Mouse (Mus musculus) heart, adult 2 months (tissue): ENCODE measurements at regions not wholly inside any gene's neighbourhood (a gene's known extent, or its start where the extent isn't known, plus 50 kb on each side); places are given as distances from the start of the nearest gene placed in this dataset.
A peak's percentile ranks its signal among the peaks of the same experiment; 100 is the strongest.

ENCODE experiments used
- DNase-seq, 2 experiments: peaks; one replicate each; pipeline ENCODE4 v3.0.0; 2021
- H3K27ac ChIP-seq: fragments of 200-600 bp; 2 replicates; pipeline ENCODE4 v1.8.1; 2022
- H3K27me3 ChIP-seq: fragments of 200-500 bp; 2 replicates; pipeline ENCODE4 v1.6.1; 2012; ENCODE audit warnings: mild to moderate bottlenecking, low read length, inconsistent platforms, mixed read lengths; ENCODE audit not compliant: control insufficient read depth, insufficient read depth
- H3K36me3 ChIP-seq: fragments of 200-500 bp; 2 replicates; pipeline ENCODE4 v1.6.1; 2012; ENCODE audit warnings: low read length, inconsistent platforms; ENCODE audit not compliant: control insufficient read depth, insufficient read depth
- H3K4me1 ChIP-seq: fragments of 200-500 bp; 2 replicates; pipeline ENCODE4 v1.6.1; 2011; ENCODE audit warnings: low read length; ENCODE audit not compliant: control insufficient read depth, insufficient read depth
- H3K4me3 ChIP-seq: fragments of 200-600 bp; 2 replicates; pipeline ENCODE4 v1.8.1; 2022
- H3K79me2 ChIP-seq: fragments of 200-500 bp; replicated peaks from 2 replicates; pipeline ENCODE4 v1.6.1; 2012; ENCODE audit warnings: mild to moderate bottlenecking, inconsistent platforms, low read length, moderate library complexity, mixed read lengths; ENCODE audit not compliant: control insufficient read depth, insufficient read depth
- H3K9ac ChIP-seq: fragments of 200-500 bp; 2 replicates; pipeline ENCODE4 v1.6.1; 2012; ENCODE audit warnings: low read depth, mild to moderate bottlenecking, control low read depth, inconsistent platforms, low read length, mixed read lengths
- CTCF ChIP-seq: fragments of 200-600 bp; IDR thresholded peaks from 2 replicates; pipeline ENCODE4 v1.8.1; 2022; ENCODE audit warnings: antibody characterized with exemption, mild to moderate bottlenecking, moderate library complexity
- EP300 ChIP-seq: fragments of 200-500 bp; IDR thresholded peaks from 2 replicates; pipeline ENCODE4 v1.6.1; 2011; ENCODE audit warnings: low read depth, low read length, control low read depth; ENCODE audit not compliant: insufficient read depth
- POLR2A ChIP-seq: fragments of 200-500 bp; IDR thresholded peaks from 2 replicates; pipeline ENCODE4 v1.6.1; 2011; ENCODE audit warnings: mild to moderate bottlenecking, low read depth, low read length, control low read depth; ENCODE audit not compliant: insufficient read depth
- WGBS: fragments of 180-500 bp; shearing (Covaris S2); methylation state at CpG from one replicate; pipeline ENCODE4 v1.1.7; 2018; 5-methylcytosine and 5-hydroxymethylcytosine counted together
- intact Hi-C: fragments of 180-260 bp; cut with DNase I; formaldehyde crosslinking; loops from one replicate; pipeline ENCODE4 v1.15.1; 2025

DNA sequence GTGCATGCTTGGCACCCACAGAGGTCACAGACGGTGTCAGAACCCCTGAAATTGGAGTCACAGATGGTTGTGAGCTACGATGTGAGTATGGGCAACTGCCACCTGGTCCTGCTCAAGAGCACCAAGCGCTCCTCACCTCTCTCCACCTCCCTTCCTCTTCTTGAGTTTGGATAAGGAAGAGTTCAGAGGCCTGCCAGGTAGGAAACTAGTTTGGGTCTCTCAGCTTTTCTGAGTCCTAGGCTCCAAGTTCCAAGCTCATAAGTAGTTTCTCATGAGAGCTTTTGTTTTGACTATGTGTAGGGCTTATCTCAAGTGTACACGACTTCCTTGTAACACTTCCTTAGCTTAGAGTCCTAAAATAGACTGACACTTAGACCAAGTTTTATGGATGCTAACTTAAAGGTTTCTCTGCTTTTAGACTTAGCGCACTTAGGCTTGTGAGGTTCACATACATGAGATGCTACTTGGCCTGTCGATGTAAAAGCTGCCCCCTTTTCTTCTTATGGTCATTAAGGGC, 356.9 kb upstream of the Jarid2 start:
- H3K27me3 ChIP-seq, result no peaks in the 10 kb centered on the region
- TF ChIP-seq POLR2A (peak; percentile 42; the same call in 1 of the 2 replicates), EP300 (no peak)
- H3K4me1 ChIP-seq, result peaks cover 7% of the 10 kb centered on the region
- no peak overlapping the region for H3K9ac ChIP-seq
- intact Hi-C loops, result loop anchor here (5.0 kb wide), 1 partner anchor 35 kb away; no protein-coding TSS in a partner anchor
- DNase-seq, result no peak
- whole genome bisulfite sequencing, result 52% methylated on average over 6 of the region's 6 CpGs
- no peaks in the 10 kb centered on the region for H3K36me3 ChIP-seq
- no peaks in the 10 kb centered on the region for H3K79me2 ChIP-seq
- H3K4me3 ChIP-seq, result no peak overlapping the region
- peak overlapping the region; percentile 72 for H3K27ac ChIP-seq

DNA sequence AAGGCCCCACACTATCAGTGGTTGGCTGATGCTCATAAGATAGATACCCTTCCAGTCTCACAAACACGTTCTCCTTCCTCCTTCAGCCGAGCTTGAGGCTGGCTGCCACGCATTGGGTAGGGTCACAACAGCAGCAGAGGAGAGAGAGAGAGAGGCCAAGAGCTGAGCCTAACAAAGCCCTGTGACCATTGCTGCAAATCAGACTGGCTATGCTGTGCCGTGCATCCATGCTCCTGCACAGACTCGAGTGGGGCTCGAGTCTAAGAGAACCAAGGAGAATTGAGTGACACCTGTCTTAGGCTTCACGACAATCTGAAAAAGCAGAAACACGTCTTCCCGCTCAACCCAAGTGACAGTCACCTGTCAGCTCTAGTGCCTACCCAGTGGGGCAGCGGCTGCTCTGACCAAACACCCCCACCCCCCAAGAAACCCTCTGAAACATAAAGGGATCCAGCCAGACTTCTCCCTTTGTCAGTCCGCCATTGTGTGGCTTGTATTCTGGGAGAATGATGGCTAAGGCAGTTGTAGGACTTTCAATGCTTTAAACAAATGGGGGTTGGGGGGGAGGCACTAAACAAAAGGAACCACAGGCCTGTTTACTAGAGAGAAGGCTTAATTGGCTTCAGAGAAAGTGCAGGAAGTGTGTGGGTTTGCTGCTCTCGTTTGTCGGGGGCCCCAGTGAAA, 353.7 kb upstream of the Jarid2 start:
- H3K4me1 ChIP-seq, result peaks cover 7% of the 10 kb centered on the region
- no peak for DNase-seq
- no peak overlapping the region for H3K4me3 ChIP-seq
- intact Hi-C loops, result no loop called here
- no peaks in the 10 kb centered on the region for H3K79me2 ChIP-seq
- 81% methylated on average over 13 of the region's 13 CpGs for WGBS
- H3K36me3 ChIP-seq, result no peaks in the 10 kb centered on the region
- no peaks in the 10 kb centered on the region for H3K27me3 ChIP-seq
- no peak for TF ChIP-seq EP300
- TF ChIP-seq POLR2A, result no peak
- no peak for TF ChIP-seq CTCF
- no peak overlapping the region for H3K27ac ChIP-seq
- no peak overlapping the region for H3K9ac ChIP-seq

DNA sequence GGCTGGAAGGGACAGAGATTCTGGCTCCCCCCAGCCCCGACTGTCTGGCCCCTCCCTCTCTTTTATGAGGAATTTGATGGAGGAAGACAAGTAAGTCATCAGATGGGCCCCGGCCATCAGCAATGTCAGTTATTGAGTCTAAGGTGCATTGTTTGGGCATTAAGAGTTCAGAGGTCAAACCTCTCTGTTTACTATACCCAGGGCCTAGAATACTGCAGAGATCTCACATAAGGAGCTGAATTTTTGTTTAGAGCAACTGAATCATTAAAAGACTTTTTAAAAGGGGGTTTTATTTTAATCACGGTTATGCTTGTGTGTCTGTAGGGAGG, 353.1 kb upstream of the Jarid2 start:
- no peak overlapping the region for H3K4me3 ChIP-seq
- H3K27ac ChIP-seq, result no peak overlapping the region
- 63% methylated on average over 3 of the region's 3 CpGs for WGBS
- no peaks in the 10 kb centered on the region for H3K27me3 ChIP-seq
- H3K9ac ChIP-seq, result no peak overlapping the region
- intact Hi-C loops, result no loop called here
- no peak for TF ChIP-seq CTCF
- no peak for TF ChIP-seq POLR2A
- no peak for TF ChIP-seq EP300
- H3K36me3 ChIP-seq, result no peaks in the 10 kb centered on the region
- H3K79me2 ChIP-seq, result no peaks in the 10 kb centered on the region
- H3K4me1 ChIP-seq, result peaks cover 7% of the 10 kb centered on the region
- DNase-seq, result no peak

DNA sequence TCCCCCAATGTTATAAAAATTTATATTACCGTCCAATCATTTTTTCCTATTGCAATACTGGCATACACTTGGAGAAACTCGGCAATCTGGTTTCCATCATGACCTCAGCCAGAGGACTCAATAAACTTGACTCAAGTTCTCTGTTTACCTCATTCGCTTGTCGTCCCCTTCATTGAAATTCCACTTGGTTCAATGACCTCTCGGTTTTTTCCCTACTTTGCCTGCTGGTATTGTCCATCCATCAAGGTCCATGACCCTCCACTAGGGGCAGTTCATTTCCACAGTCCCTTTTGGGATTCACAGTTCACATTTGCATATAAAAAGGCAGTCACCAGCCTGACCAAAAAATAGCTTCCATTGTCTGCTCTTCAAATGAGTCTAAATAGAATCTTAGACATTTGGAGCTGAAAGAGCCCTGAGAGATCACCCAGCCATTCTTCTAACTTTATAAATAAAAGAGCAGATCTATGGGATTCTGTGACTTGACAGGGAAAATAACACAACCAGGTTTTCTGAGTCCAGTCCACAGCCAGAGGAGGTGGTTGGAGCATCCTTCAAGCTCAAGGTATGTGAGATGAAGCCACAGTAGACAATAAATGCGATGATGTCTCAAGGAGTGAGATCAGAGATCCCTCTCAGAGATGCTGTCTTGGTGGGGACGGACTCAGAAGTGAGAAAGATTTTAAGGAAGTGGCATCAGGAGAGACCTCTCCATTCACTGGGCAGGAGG, 347.4 kb upstream of the Jarid2 start:
- H3K4me3 ChIP-seq, result no peak overlapping the region
- WGBS, result 87% methylated on average over 7 of the region's 7 CpGs
- H3K27ac ChIP-seq, result no peak overlapping the region
- H3K36me3 ChIP-seq, result no peaks in the 10 kb centered on the region
- no peak for DNase-seq
- H3K9ac ChIP-seq, result no peak overlapping the region
- H3K27me3 ChIP-seq, result no peaks in the 10 kb centered on the region
- TF ChIP-seq CTCF, result peak; percentile 44
- no peak for TF ChIP-seq EP300
- H3K4me1 ChIP-seq, result peaks cover 2% of the 10 kb centered on the region
- H3K79me2 ChIP-seq, result no peaks in the 10 kb centered on the region
- intact Hi-C loops, result no loop called here

DNA sequence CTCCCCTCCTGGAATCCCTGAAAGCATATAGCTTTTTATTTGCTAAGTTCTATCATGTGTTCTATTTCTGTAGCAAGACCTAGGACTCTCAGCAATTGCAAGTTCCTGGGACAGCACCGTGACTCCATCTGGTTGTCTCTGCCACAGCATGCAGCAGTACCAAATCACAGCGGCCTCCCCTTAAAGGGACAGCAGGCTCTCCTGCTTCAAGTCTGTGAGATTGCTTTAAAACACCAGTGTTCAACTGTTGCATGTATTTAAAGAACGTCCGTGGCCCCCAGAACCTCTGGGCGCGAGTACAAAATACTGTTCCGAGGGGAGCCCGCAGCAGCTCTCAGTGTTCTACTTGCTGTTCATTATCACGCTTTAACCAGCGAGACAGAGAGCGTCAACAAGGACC, 346.0 kb upstream of the Jarid2 start:
- Histone ChIP-seq H3K9ac (no peak overlapping the region), H3K4me3 (no peak overlapping the region), H3K79me2 (no peaks in the 10 kb centered on the region), H3K27ac (no peak overlapping the region), H3K4me1 (peaks cover 2% of the 10 kb centered on the region), H3K27me3 (no peaks in the 10 kb centered on the region), H3K36me3 (no peaks in the 10 kb centered on the region)
- no peak for DNase-seq
- intact Hi-C loops, result no loop called here
- whole genome bisulfite sequencing, result 44% methylated on average over 11 of the region's 11 CpGs
- 0 out of 2 replicates have a peak, but pooled peaks have one; percentile 20 for TF ChIP-seq EP300
- 0 out of 2 replicates have a peak, but pooled peaks have one; percentile 28 for TF ChIP-seq POLR2A
- no peak for TF ChIP-seq CTCF

DNA sequence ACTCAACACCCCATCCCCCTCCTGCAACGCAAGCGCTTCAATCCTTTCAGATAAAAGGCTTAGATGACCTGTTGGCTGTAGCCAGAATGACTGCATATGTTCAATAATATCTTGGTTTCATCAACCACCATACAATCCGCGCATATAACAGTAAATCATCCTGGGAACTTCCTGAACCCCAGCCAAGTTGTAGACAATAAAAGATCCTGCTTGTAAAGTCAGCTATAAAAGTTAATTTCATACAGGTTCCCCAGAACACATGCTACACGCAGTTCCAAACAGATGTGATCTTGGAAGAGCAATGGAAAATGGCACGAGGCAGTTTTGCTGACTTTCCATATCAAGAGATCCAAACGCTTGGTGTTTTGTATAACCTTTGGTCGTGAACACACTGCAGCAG, 342.5 kb upstream of the Jarid2 start:
- no peak for DNase-seq
- 80% methylated on average over 8 of the region's 8 CpGs for WGBS
- intact Hi-C loops, result no loop called here
- no peak overlapping the region for H3K27ac ChIP-seq
- no peak for TF ChIP-seq CTCF
- no peak for TF ChIP-seq EP300
- TF ChIP-seq POLR2A, result no peak
- no peak overlapping the region for H3K9ac ChIP-seq
- H3K4me1 ChIP-seq, result peaks cover 2% of the 10 kb centered on the region
- no peaks in the 10 kb centered on the region for H3K36me3 ChIP-seq
- no peak overlapping the region for H3K4me3 ChIP-seq
- no peaks in the 10 kb centered on the region for H3K27me3 ChIP-seq
- no peaks in the 10 kb centered on the region for H3K79me2 ChIP-seq
